Mouse (Mus musculus) bone marrow macrophage, adult 2 months (primary cell): ENCODE measurements at regions not wholly inside any gene's neighbourhood (a gene's known extent, or its start where the extent isn't known, plus 50 kb on each side); places are given as distances from the start of the nearest gene placed in this dataset.
"Not testable (repeated sequence)": the region's sequence is repeated elsewhere in the genome, so short reads cannot be mapped to it uniquely, and the experiment has no call there.

Source experiments
- CTCF ChIP-seq: IDR thresholded peaks from 2 replicates; pipeline ENCODE4 v1.5.1; 2012; ENCODE audit warnings: low read depth, mild to moderate bottlenecking, low read length, moderate library complexity
- POLR2A ChIP-seq: IDR thresholded peaks from 2 replicates; pipeline ENCODE4 v1.6.1; 2012; ENCODE audit warnings: mild to moderate bottlenecking, low read depth, low read length, borderline replicate concordance

DNA sequence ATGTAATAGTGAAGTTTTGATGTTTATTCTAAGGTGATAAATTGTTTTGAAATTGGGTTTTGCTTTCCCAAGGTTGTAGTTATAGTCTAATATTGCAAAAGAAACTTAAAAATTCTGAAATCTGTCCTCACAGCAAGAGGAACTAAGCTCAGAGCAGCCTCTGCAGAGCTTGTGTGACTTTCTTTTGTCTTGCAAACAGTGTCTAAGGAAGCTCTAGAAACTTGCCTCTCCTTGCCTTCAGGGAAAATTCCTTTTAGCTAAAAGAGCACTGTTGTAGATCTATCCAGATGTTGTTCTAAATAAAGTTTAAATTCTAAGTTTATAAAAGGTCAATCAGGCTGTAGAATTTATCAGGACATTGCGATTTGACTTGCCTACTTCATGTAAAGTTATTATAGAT is 681.2 kb downstream of the Dad1 start:
- TF ChIP-seq POLR2A, CTCF: not testable (repeated sequence)
